Mouse (Mus musculus): Measurements from ENCODE around the gene Arhgap8. TPM values are rescaled to one million over a fixed set of nuclear protein-coding genes. Genes with fewer than 3 reads are reported as not detected.

Arhgap8 gene
- polyA plus RNA-seq (2014; fragmentation: Illumina TruSeq; extraction: RNeasy Lipid Tissue Mini Kit (QIAGEN cat#74804); ENCODE audit: insufficient read depth, low read depth, low replicate concordance), result 9.7 TPM

GRCm38 (mm10) chr15:84719791-84720190 is at the start of gene Arhgap8:
Gene Arhgap8 (plus strand): TSS chr15:84720052.

Other genes starting within 250 kb of the Arhgap8 start
- 2.7 TPM for gene Rtl6, start 162.2 kb upstream of the Arhgap8 start, polyA plus RNA-seq (2014; fragmentation: Illumina TruSeq; extraction: RNeasy Lipid Tissue Mini Kit (QIAGEN cat#74804); ENCODE audit: insufficient read depth, low read depth, low replicate concordance)
- 6.6 TPM for gene Prr5, start 50.4 kb upstream of the Arhgap8 start, polyA plus RNA-seq (2014; fragmentation: Illumina TruSeq; extraction: RNeasy Lipid Tissue Mini Kit (QIAGEN cat#74804); ENCODE audit: insufficient read depth, low read depth, low replicate concordance)
- gene Phf21b, start 136.0 kb downstream of the Arhgap8 start, polyA plus RNA-seq (2014; fragmentation: Illumina TruSeq; extraction: RNeasy Lipid Tissue Mini Kit (QIAGEN cat#74804); ENCODE audit: insufficient read depth, low read depth, low replicate concordance), result 0.39 TPM
- 0.06 TPM for gene Gm29666, start 200.0 kb downstream of the Arhgap8 start, polyA plus RNA-seq (2014; fragmentation: Illumina TruSeq; extraction: RNeasy Lipid Tissue Mini Kit (QIAGEN cat#74804); ENCODE audit: insufficient read depth, low read depth, low replicate concordance)
- gene Nup50, start 203.4 kb downstream of the Arhgap8 start, polyA plus RNA-seq (2014; fragmentation: Illumina TruSeq; extraction: RNeasy Lipid Tissue Mini Kit (QIAGEN cat#74804); ENCODE audit: insufficient read depth, low read depth, low replicate concordance), result 9.8 TPM